9 mouse cellular contexts compared by ENCODE assay signal in the genomic region with DNA sequence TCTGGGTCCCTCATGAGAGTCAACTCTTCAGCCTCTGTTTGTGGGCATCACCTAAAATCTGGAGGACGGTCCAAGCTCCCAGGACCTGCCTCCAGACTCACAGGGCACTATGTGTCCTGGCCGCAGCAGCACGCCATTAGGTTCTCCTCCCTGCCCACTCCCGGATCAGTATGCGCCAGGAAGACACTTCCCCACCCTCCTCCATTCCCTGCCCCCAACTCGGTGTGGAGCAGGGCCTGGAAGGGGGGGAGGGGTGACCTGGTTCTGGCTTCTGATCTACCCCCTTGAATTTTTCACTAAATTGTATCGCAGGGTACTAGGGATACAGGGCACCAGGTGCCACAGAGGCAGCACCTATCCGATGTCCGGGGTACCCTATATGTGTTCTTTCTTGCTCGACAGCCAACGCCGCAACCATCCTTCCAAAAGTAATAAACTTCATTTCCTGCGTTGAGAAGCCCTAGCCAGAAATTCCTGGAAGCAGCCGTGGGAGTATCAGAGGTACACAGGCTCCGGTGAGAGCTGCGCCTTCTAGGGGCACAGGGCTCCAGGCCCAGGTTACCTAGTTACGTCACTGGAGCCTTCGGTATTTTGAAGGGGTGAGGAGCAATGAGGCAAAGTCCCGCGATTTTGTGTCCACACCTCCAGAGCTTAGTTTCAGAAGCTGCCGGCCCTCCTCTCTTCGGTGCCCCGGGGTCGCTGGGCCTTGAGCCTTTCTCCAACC. TPM values are rescaled to one million over a fixed set of nuclear protein-coding genes. Genes with fewer than 3 reads are reported as not detected.
DNase-seq lines count a peak whose midpoint lies in the region; ATAC-seq and TF ChIP-seq lines count a peak whose summit lies in the region.
"Had no signal": no experiment of that assay in that cellular context is flagged by ENCODE, and none has a peak within 500 bp of the region (broad histone marks: within the 10 kb centered on the region; RNA-seq: fewer than 3 reads in every experiment).

No protein-coding gene starts in this region.

- peak overlapping the region; percentile 42; the same call in 1 of the 2 replicates for H3K9ac ChIP-seq in hindbrain, embryonic 11.5 days (ENCODE audit: low read depth, low read length)
- H3K9ac ChIP-seq in midbrain, embryonic 12.5 days (replicated peaks), result peak overlapping the region; percentile 32; the same call in 1 of the 2 replicates

- H3K4me3 ChIP-seq in E14TG2a.4 (replicated peaks; ENCODE audit: low read length) (peak overlapping the region; percentile 71), G1E (ENCODE audit: low read depth, low read length) (peak overlapping the region; percentile 29; the same call in 1 of the 2 replicates)
- H3K4me3 ChIP-seq in hindbrain, embryonic 11.5 days (ENCODE audit: low read depth, low read length), result peak overlapping the region; percentile 34; the same call in 1 of the 2 replicates
- peak overlapping the region; percentile 86 for H3K4me3 ChIP-seq in midbrain, embryonic 12.5 days
- H3K4me3 ChIP-seq: megakaryocyte, embryonic 14.5 days had no signal

- H3K27me3 ChIP-seq in E14TG2a.4 (ENCODE audit: insufficient read depth, low read length) (peaks cover 95% of the 10 kb centered on the region), G1E (ENCODE audit: insufficient read depth, low read length) (no peaks in the 10 kb centered on the region; the same call in 1 of the 2 replicates)
- peaks cover 59% of the 10 kb centered on the region for H3K27me3 ChIP-seq in hindbrain, embryonic 11.5 days (ENCODE audit: control insufficient read depth, insufficient read depth, low read length)
- peaks cover 84% of the 10 kb centered on the region for H3K27me3 ChIP-seq in midbrain, embryonic 12.5 days

- no peaks in the 10 kb centered on the region for H3K9me3 ChIP-seq in E14TG2a.4 (ENCODE audit: low read length)
- peaks cover 91% of the 10 kb centered on the region for H3K9me3 ChIP-seq in G1E (replicated peaks)
- no peaks in the 10 kb centered on the region for H3K9me3 ChIP-seq in hindbrain, embryonic 11.5 days (ENCODE audit: control insufficient read depth, low read length)
- no peaks in the 10 kb centered on the region for H3K9me3 ChIP-seq in midbrain, embryonic 12.5 days
- H3K9me3 ChIP-seq: megakaryocyte, embryonic 14.5 days had no signal

- 1% methylated on average over 24 of the region's 24 CpGs for WGBS in hindbrain, embryonic 11.5 days
- WGBS in midbrain, embryonic 12.5 days, result under 1% methylated on average over 24 of the region's 24 CpGs

- H3K36me3 ChIP-seq in E14TG2a.4 (ENCODE audit: insufficient read depth, low read length), result no peaks in the 10 kb centered on the region
- H3K36me3 ChIP-seq in G1E (replicated peaks), result no peaks in the 10 kb centered on the region
- no peaks in the 10 kb centered on the region for H3K36me3 ChIP-seq in hindbrain, embryonic 11.5 days (ENCODE audit: control insufficient read depth, insufficient read depth, low read length)
- no peaks in the 10 kb centered on the region for H3K36me3 ChIP-seq in midbrain, embryonic 12.5 days

- peak overlapping the region; percentile 45 for H3K4me2 ChIP-seq in hindbrain, embryonic 11.5 days (replicated peaks; ENCODE audit: low read depth, low read length)
- H3K4me2 ChIP-seq in midbrain, embryonic 12.5 days (replicated peaks), result peak overlapping the region; percentile 70

- H3K27ac ChIP-seq in hindbrain, embryonic 11.5 days (ENCODE audit: low read depth, low read length), result peak overlapping the region; percentile 89
- peak overlapping the region; percentile 98 for H3K27ac ChIP-seq in midbrain, embryonic 12.5 days (replicated peaks)

- DNase-seq in G1E (ENCODE audit: low spot score), result no peak
- peak; percentile 53 for DNase-seq in hindbrain, embryonic 11.5 days (ENCODE audit: low spot score)
- DNase-seq in layer of hippocampus, adult 18-20 months (ENCODE audit: low spot score in 2 of 2), result no peak
- DNase-seq in lung, postnatal 10 days, result no peak
- no peak for DNase-seq in cerebellum, adult 18-20 months
- DNase-seq: right cerebral cortex, postnatal 4 days had no signal

- TF ChIP-seq CTCF in E14TG2a.4 (conservative IDR thresholded peaks at IDR 0.05; ENCODE audit: low read length) (no peak), G1E (IDR thresholded peaks at IDR 0.05; ENCODE audit: low read depth, low read length) (no peak)

- no peak for ATAC-seq in G1E (ENCODE audit: extremely low read depth, insufficient number of reproducible peaks, low FRiP score, poor library complexity, severe bottlenecking)
- peak; percentile 8; the same call in 1 of the 2 replicates for ATAC-seq in hindbrain, embryonic 11.5 days (ENCODE audit: low FRiP score)
- ATAC-seq in midbrain, embryonic 12.5 days (ENCODE audit: low FRiP score, low read depth), result 0 out of 2 replicates have a peak, but pooled peaks have one; percentile 8

- H3K4me1 ChIP-seq in E14TG2a.4 (replicated peaks; ENCODE audit: low read depth, low read length) (peaks cover 58% of the 10 kb centered on the region), G1E (ENCODE audit: insufficient read depth, low read depth, low read length) (no peaks in the 10 kb centered on the region)
- peaks cover 17% of the 10 kb centered on the region for H3K4me1 ChIP-seq in hindbrain, embryonic 11.5 days (replicated peaks; ENCODE audit: control insufficient read depth, insufficient read depth, low read length)
- peaks cover 76% of the 10 kb centered on the region for H3K4me1 ChIP-seq in midbrain, embryonic 12.5 days

RNA-seq across cellular contexts. Expression of gene Ebf3, which starts 3.6 kb away (rescaled TPM):
- total RNA-seq in G1E (2014; fragmentation: Nextera tagmentation), result not detected in 2 replicates
- 0.06 and 0.16 TPM in 2 replicates for total RNA-seq in G1E (2017)
- not detected in 2 replicates for polyA plus RNA-seq in G1E (2012)
- 14.0 and 15.9 TPM in 2 replicates for polyA plus RNA-seq in hindbrain, embryonic 11.5 days (2014; fragmentation: Nextera tagmentation; extraction: Ambion mirVana)
- 23.3 and 24.9 TPM in 2 replicates for polyA plus RNA-seq in midbrain, embryonic 12.5 days (2016; fragmentation: Nextera tagmentation; extraction: Ambion mirVana)
- total RNA-seq in layer of hippocampus, adult 18-20 months (2021), result under 1 TPM; 0.47 to 0.68 TPM

Comparison
In these comparisons a context has a peak if more than half of its experiments do, and no peak if none do; other contexts are left out.
1. H3K4me3 ChIP-seq: peak in every context shown above with its lines; median percentile 86 in midbrain, embryonic 12.5 days; 71 in E14TG2a.4; 34 in hindbrain, embryonic 11.5 days; 29 in G1E.
2. RNA of gene Ebf3, which starts 3.6 kb away (polyA plus RNA-seq): 23.3 to 24.9 TPM in midbrain, embryonic 12.5 days and 14.0 to 15.9 TPM in hindbrain, embryonic 11.5 days; not detected in G1E; every median in the first group is over 10 times any median in the second.